Mouse (Mus musculus) midbrain, postnatal 0 days (tissue): Measurements from ENCODE around the gene Taar9. TPM values are rescaled to one million over a fixed set of nuclear protein-coding genes. Genes with fewer than 3 reads are reported as not detected.
A peak's percentile ranks its signal among the peaks of the same experiment; 100 is the strongest.
"Not testable (repeated sequence)": the region's sequence is repeated elsewhere in the genome, so short reads cannot be mapped to it uniquely, and the experiment has no call there.

Experiments used
- ATAC-seq: fragments of 200-750 bp; cut with Nextera tagmentation; 2 replicates; pipeline ENCODE4 v1.8.0; 2017; ENCODE audit warnings: moderate number of reproducible peaks, mild to moderate bottlenecking, moderate TSS enrichment, moderate library complexity; ENCODE audit not compliant: low FRiP score
- DNase-seq: peaks from one replicate; pipeline ENCODE4 v3.0.0-alpha.2; 2015; ENCODE audit warnings: low spot score
- H3K27ac ChIP-seq: fragments of 300-500 bp; sonication (generic); 2 replicates; pipeline ENCODE4 v1.5.1; 2014; ENCODE audit warnings: low read depth, mild to moderate bottlenecking, low read length, mixed read lengths
- H3K27me3 ChIP-seq: fragments of 300-500 bp; sonication (generic); 2 replicates; pipeline ENCODE4 v1.6.1; 2014; ENCODE audit warnings: low read length, control low read depth, mixed read lengths; ENCODE audit not compliant: insufficient read depth
- H3K36me3 ChIP-seq: fragments of 300-500 bp; sonication (generic); 2 replicates; pipeline ENCODE4 v1.6.1; 2014; ENCODE audit warnings: low read length, control low read depth, mixed read lengths; ENCODE audit not compliant: insufficient read depth
- H3K4me1 ChIP-seq: fragments of 300-500 bp; sonication (generic); 2 replicates; pipeline ENCODE4 v1.6.1; 2014; ENCODE audit warnings: mild to moderate bottlenecking, control low read depth, antibody characterized with exemption, low read length, mixed read lengths; ENCODE audit not compliant: insufficient read depth
- H3K4me2 ChIP-seq: fragments of 300-500 bp; sonication (generic); 2 replicates; pipeline ENCODE4 v1.6.1; 2014; ENCODE audit warnings: low read depth, mild to moderate bottlenecking, low read length, mixed read lengths; ENCODE audit not compliant: poor library complexity, severe bottlenecking
- H3K4me3 ChIP-seq: fragments of 300-500 bp; sonication (generic); 2 replicates; pipeline ENCODE4 v1.5.1; 2014; ENCODE audit warnings: low read depth, mild to moderate bottlenecking, low read length, moderate library complexity
- H3K9ac ChIP-seq: fragments of 300-500 bp; sonication (generic); replicated peaks from 2 replicates; pipeline ENCODE4 v1.6.1; 2014; ENCODE audit warnings: mild to moderate bottlenecking, low read length, moderate library complexity, mixed read lengths; ENCODE audit not compliant: poor library complexity, severe bottlenecking
- H3K9me3 ChIP-seq: fragments of 300-500 bp; sonication (generic); 2 replicates; pipeline ENCODE4 v1.6.1; 2016; ENCODE audit warnings: low read length, control low read depth
- CTCF ChIP-seq: IDR thresholded peaks from 2 replicates; pipeline ENCODE4 v1.5.1; 2016; ENCODE audit warnings: antibody characterized with exemption, mild to moderate bottlenecking
- WGBS: fragments of 180-500 bp; shearing (Covaris S2); extraction: QIAGEN DNeasy Blood & Tissue Kit; methylation state at CpG from one replicate; pipeline ENCODE4 v1.1.7; 2014; 5-methylcytosine and 5-hydroxymethylcytosine counted together
- polyA plus RNA-seq: library from polyadenylated mRNA; unstranded; fragments of >200 nt; fragmentation: Nextera tagmentation; extraction: Ambion mirVana; gene quantifications from 2 replicates; pipeline ENCODE4 v1.2.1, GENCODE M21; 2015
- total RNA-seq: library from RNA; depleted of rRNA; stranded (reverse); fragments of >200 nt; gene quantifications from 2 replicates; pipeline ENCODE4 v1.2.3, GENCODE M21; 2014; rRNA removed

The Taar9 gene
- not detected in 2 replicates for total RNA-seq
- polyA plus RNA-seq: not detected in 2 replicates

- 84% methylated on average over 8 of the region's 8 CpGs for WGBS
- not testable (repeated sequence) for H3K4me1 ChIP-seq
Measured at GRCm38 (mm10) chr10:24109434-24109833, at the start of gene Taar9. Gene Taar9, minus strand, starts transcription at chr10:24109534.

GRCm38 (mm10) chr10:24158470-24159254 lies 49.3 kb upstream of the Taar9 start:
- Histone ChIP-seq H3K27ac (no peak overlapping the region), H3K4me2 (no peak overlapping the region), H3K9ac (no peak overlapping the region), H3K36me3 (peaks cover 28% of the 10 kb centered on the region), H3K9me3 (no peaks in the 10 kb centered on the region), H3K4me1 (no peaks in the 10 kb centered on the region), H3K4me3 (no peak overlapping the region), H3K27me3 (no peaks in the 10 kb centered on the region)
- DNase-seq (no peak), ATAC-seq (no peak)
- 93% methylated on average over 12 of the region's 12 CpGs for whole genome bisulfite sequencing
- no peak for TF ChIP-seq CTCF

More at GRCm38 (mm10) chr10:24109434-24109833, at the start of gene Taar9:
- not testable (repeated sequence) for H3K27ac ChIP-seq, H3K27me3 ChIP-seq, H3K9me3 ChIP-seq, H3K36me3 ChIP-seq, ATAC-seq, H3K4me2 ChIP-seq, H3K9ac ChIP-seq, DNase-seq, H3K4me3 ChIP-seq

DNA sequence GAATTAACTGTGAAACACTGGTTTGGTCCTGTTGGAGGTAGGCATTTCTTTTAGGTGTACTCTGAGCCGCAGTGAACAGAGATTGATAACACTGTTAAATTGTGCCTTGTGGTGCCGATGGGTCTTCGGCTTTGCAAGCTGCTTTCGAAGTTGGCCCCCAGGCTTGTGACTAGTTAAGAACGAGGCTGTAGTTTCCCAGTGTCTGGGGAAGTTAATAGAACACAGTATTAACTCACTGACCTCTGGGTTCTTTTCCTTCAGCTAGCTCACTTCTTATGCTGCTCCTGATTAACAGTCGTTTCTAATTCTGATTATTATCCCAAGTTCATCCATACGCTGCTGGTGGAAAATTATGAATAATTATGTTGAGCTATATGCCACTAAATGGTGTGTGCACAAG lies 40.8 kb upstream of the Taar9 start:
- Histone ChIP-seq H3K9ac (peak overlapping the region; percentile 89), H3K4me1 (peaks cover 8% of the 10 kb centered on the region; the same call in 1 of the 2 replicates), H3K9me3 (no peaks in the 10 kb centered on the region), H3K27ac (no peak overlapping the region), H3K4me2 (peak overlapping the region; percentile 54), H3K36me3 (peaks cover 1% of the 10 kb centered on the region; the same call in 1 of the 2 replicates), H3K27me3 (no peaks in the 10 kb centered on the region), H3K4me3 (peak overlapping the region; percentile 89)
- ATAC-seq (no peak), DNase-seq (no peak)
- TF ChIP-seq CTCF: no peak
- 43% methylated on average over 7 of the region's 7 CpGs for WGBS

DNA sequence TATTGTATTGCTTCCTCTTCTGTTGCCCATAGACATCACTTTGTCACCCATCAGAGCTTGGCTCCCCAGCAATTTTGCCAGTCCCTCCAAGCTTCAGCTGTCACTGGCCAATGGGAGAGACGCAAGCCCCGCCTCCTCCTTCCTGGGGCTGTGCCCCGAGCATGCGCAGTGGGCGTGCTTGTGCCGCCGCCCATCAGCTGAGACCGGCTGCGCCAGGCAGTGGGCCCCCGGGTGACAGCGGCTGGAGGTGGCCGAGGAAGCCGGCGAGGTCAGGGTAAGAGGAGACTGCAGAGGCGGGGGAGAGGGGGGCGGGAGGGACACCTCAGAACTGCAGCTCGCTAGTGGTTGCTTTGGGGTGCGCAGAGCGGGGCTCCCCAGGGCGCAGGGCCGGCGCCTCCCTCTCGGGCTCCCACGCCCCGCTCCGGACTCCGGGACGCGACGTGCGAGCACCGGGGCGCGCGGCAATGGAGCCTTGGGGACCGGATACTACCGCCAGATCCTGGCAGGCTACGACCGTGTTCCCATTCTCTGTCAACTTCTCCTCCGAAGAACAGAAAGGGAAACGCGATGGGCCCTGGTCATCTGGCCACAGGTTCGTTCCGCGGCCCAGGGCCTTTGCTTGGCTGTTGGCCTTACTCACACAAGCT lies 39.9 kb upstream of the Taar9 start, which contains the start of gene Stx7:
TSS of gene Stx7 (plus strand) at position 168 of the 647 bp plus-strand sequence.
- DNase-seq (peak; percentile 97), ATAC-seq (peak; percentile 98)
- Histone ChIP-seq H3K4me1 (peaks cover 8% of the 10 kb centered on the region; the same call in 1 of the 2 replicates), H3K27me3 (no peaks in the 10 kb centered on the region), H3K9me3 (no peaks in the 10 kb centered on the region), H3K4me2 (peak within 1 kb of the TSS; percentile 54), H3K27ac (peak within 1 kb of the TSS; percentile 77), H3K36me3 (no peaks in the 10 kb centered on the region), H3K4me3 (peak within 1 kb of the TSS; percentile 89), H3K9ac (peak within 1 kb of the TSS; percentile 89)
- no peak for TF ChIP-seq CTCF
- WGBS: under 1% methylated on average over 42 of the region's 45 CpGs

GRCm38 (mm10) chr10:24142735-24143134 lies 33.4 kb upstream of the Taar9 start:
- H3K27ac ChIP-seq: no peak overlapping the region
- H3K4me3 ChIP-seq: no peak overlapping the region
- H3K27me3 ChIP-seq: no peaks in the 10 kb centered on the region
- WGBS: 86% methylated on average over 3 of the region's 3 CpGs
- no peak for DNase-seq
- no peaks in the 10 kb centered on the region for H3K9me3 ChIP-seq
- ATAC-seq: no peak
- H3K9ac ChIP-seq: no peak overlapping the region
- H3K4me2 ChIP-seq: no peak overlapping the region
- H3K36me3 ChIP-seq: no peaks in the 10 kb centered on the region
- no peaks in the 10 kb centered on the region for H3K4me1 ChIP-seq
- TF ChIP-seq CTCF: no peak
